Mouse (Mus musculus) neural tube, embryonic 15.5 days (tissue): ENCODE measurements around the gene Pvr. TPM values are rescaled to one million over a fixed set of nuclear protein-coding genes. Genes with fewer than 3 reads are reported as not detected.

Experiments used
- ATAC-seq: fragments of 200-750 bp; cut with Nextera tagmentation; 2 replicates; pipeline ENCODE4 v1.8.0; 2017; ENCODE audit warnings: mild to moderate bottlenecking, moderate TSS enrichment, moderate library complexity; ENCODE audit not compliant: low FRiP score
- H3K27ac ChIP-seq: fragments of 300-500 bp; sonication (generic); replicated peaks from 2 replicates; pipeline ENCODE4 v1.5.1; 2015; ENCODE audit warnings: mild to moderate bottlenecking, inconsistent platforms
- H3K27me3 ChIP-seq: fragments of 300-500 bp; sonication (generic); replicated peaks from 2 replicates; pipeline ENCODE4 v1.6.1; 2015; ENCODE audit warnings: inconsistent platforms
- H3K36me3 ChIP-seq: fragments of 300-500 bp; sonication (generic); 2 replicates; pipeline ENCODE4 v1.6.1; 2015; ENCODE audit warnings: inconsistent platforms
- H3K4me1 ChIP-seq: fragments of 300-500 bp; sonication (generic); 2 replicates; pipeline ENCODE4 v1.6.1; 2015; ENCODE audit warnings: inconsistent platforms
- H3K4me2 ChIP-seq: fragments of 300-500 bp; sonication (generic); 2 replicates; pipeline ENCODE4 v1.6.1; 2015; ENCODE audit warnings: inconsistent platforms, mild to moderate bottlenecking, moderate library complexity
- H3K4me3 ChIP-seq: fragments of 300-500 bp; sonication (generic); replicated peaks from 2 replicates; pipeline ENCODE4 v1.5.1; 2015; ENCODE audit warnings: mild to moderate bottlenecking, inconsistent platforms
- H3K9ac ChIP-seq: fragments of 300-500 bp; sonication (generic); replicated peaks from 2 replicates; pipeline ENCODE4 v1.6.1; 2015; ENCODE audit warnings: mild to moderate bottlenecking, inconsistent platforms
- H3K9me3 ChIP-seq: fragments of 300-500 bp; sonication (generic); replicated peaks from 2 replicates; pipeline ENCODE4 v1.6.1; 2016; ENCODE audit warnings: inconsistent platforms
- WGBS: fragments of 180-500 bp; shearing (Covaris S2); methylation state at CpG from one replicate; pipeline ENCODE4 v1.1.7; 2015; ENCODE audit warnings: mixed read lengths; 5-methylcytosine and 5-hydroxymethylcytosine counted together
- polyA plus RNA-seq: library from polyadenylated mRNA; unstranded; fragments of >200 nt; fragmentation: Nextera tagmentation; extraction: Ambion mirVana; gene quantifications from 2 replicates; pipeline ENCODE4 v1.2.1, GENCODE M21; 2015

Gene Pvr
- polyA plus RNA-seq, 1 experiment from 2014 or later = 12.5 TPM

GRCm38 (mm10) chr7:19949996-19950395 lies 29.0 kb upstream of the Pvr start:
- Histone ChIP-seq H3K4me2 (no peak overlapping the region), H3K9ac (no peak overlapping the region), H3K4me3 (no peak overlapping the region), H3K9me3 (no peaks in the 10 kb centered on the region), H3K4me1 (no peaks in the 10 kb centered on the region), H3K36me3 (no peaks in the 10 kb centered on the region), H3K27me3 (no peaks in the 10 kb centered on the region), H3K27ac (no peak overlapping the region)
- 64% methylated on average over 10 of the region's 10 CpGs for WGBS
- ATAC-seq = no peak

DNA sequence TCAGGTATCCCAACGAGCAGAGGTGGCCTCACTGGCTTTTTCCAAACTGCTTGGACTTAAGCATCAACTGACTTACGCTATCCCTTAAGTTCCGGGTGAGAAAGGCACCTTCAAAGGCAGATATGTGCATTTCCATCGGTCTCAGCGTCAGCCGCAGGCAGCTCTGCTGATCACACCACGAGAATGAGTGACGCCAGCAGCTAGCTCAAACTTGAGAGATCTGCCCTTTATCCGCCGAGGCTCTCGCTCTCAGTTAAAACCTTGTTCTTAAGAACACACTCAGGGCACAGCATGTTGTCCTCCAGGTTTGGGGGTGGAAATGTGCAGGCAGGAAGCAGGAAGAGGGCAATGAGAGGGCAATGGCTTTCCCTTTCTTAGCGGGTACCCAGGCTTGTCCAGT lies 28.0 kb upstream of the Pvr start:
- 83% methylated on average over 12 of the region's 12 CpGs for WGBS
- Histone ChIP-seq H3K4me1 (no peaks in the 10 kb centered on the region), H3K27ac (no peak overlapping the region), H3K4me3 (no peak overlapping the region), H3K4me2 (no peak overlapping the region), H3K9me3 (no peaks in the 10 kb centered on the region), H3K9ac (no peak overlapping the region), H3K36me3 (no peaks in the 10 kb centered on the region), H3K27me3 (no peaks in the 10 kb centered on the region)
- ATAC-seq = no peak

- 84% methylated on average over 13 of the region's 13 CpGs for WGBS
- Histone ChIP-seq H3K36me3 (no peaks in the 10 kb centered on the region), H3K27ac (no peak overlapping the region), H3K4me1 (no peaks in the 10 kb centered on the region), H3K9ac (no peak overlapping the region), H3K4me2 (no peak overlapping the region), H3K4me3 (no peak overlapping the region), H3K27me3 (no peaks in the 10 kb centered on the region), H3K9me3 (no peaks in the 10 kb centered on the region)
- no peak for ATAC-seq
These were observed 25.0 kb upstream of the Pvr start for GRCm38 (mm10) chr7:19945821-19946515.

GRCm38 (mm10) chr7:19945201-19945600 lies 24.2 kb upstream of the Pvr start:
- H3K36me3 ChIP-seq = no peaks in the 10 kb centered on the region
- no peaks in the 10 kb centered on the region for H3K27me3 ChIP-seq
- WGBS = 93% methylated on average over 5 of the region's 5 CpGs
- H3K27ac ChIP-seq = no peak overlapping the region
- no peak overlapping the region for H3K4me2 ChIP-seq
- H3K4me1 ChIP-seq = no peaks in the 10 kb centered on the region
- no peak overlapping the region for H3K4me3 ChIP-seq
- H3K9me3 ChIP-seq = no peaks in the 10 kb centered on the region
- no peak for ATAC-seq
- H3K9ac ChIP-seq = no peak overlapping the region

GRCm38 (mm10) chr7:19944709-19945108 lies 23.7 kb upstream of the Pvr start:
- 91% methylated on average over 8 of the region's 8 CpGs for WGBS

GRCm38 (mm10) chr7:19940256-19940655 lies 19.3 kb upstream of the Pvr start:
- H3K9me3 ChIP-seq = no peaks in the 10 kb centered on the region
- no peak for ATAC-seq
- H3K4me3 ChIP-seq = no peak overlapping the region
- no peaks in the 10 kb centered on the region for H3K36me3 ChIP-seq
- no peak overlapping the region for H3K4me2 ChIP-seq
- no peaks in the 10 kb centered on the region for H3K4me1 ChIP-seq
- no peak overlapping the region for H3K27ac ChIP-seq
- no peaks in the 10 kb centered on the region for H3K27me3 ChIP-seq
- H3K9ac ChIP-seq = no peak overlapping the region
- WGBS = 31% methylated on average over 5 of the region's 6 CpGs

More at GRCm38 (mm10) chr7:19944709-19945108, 23.7 kb upstream of the Pvr start:
- no peaks in the 10 kb centered on the region for H3K36me3 ChIP-seq
- no peak overlapping the region for H3K4me3 ChIP-seq
- no peaks in the 10 kb centered on the region for H3K27me3 ChIP-seq
- no peak for ATAC-seq
- no peak overlapping the region for H3K4me2 ChIP-seq
- H3K9ac ChIP-seq = no peak overlapping the region
- H3K9me3 ChIP-seq = no peaks in the 10 kb centered on the region
- no peak overlapping the region for H3K27ac ChIP-seq
- no peaks in the 10 kb centered on the region for H3K4me1 ChIP-seq

GRCm38 (mm10) chr7:19939555-19940235 lies 18.7 kb upstream of the Pvr start:
- ATAC-seq = no peak
- 75% methylated on average over 9 of the region's 12 CpGs for WGBS

GRCm38 (mm10) chr7:19937229-19937821 lies 16.4 kb upstream of the Pvr start:
- no peaks in the 10 kb centered on the region for H3K27me3 ChIP-seq
- WGBS = 81% methylated on average over 11 of the region's 11 CpGs
- no peak for ATAC-seq
- H3K27ac ChIP-seq = no peak overlapping the region
- no peak overlapping the region for H3K4me3 ChIP-seq
- H3K9me3 ChIP-seq = no peaks in the 10 kb centered on the region
- H3K9ac ChIP-seq = no peak overlapping the region
- no peaks in the 10 kb centered on the region for H3K36me3 ChIP-seq
- peaks cover 8% of the 10 kb centered on the region for H3K4me1 ChIP-seq
- no peak overlapping the region for H3K4me2 ChIP-seq

More at GRCm38 (mm10) chr7:19939555-19940235, 18.7 kb upstream of the Pvr start:
- Histone ChIP-seq H3K4me1 (no peaks in the 10 kb centered on the region), H3K4me2 (no peak overlapping the region), H3K36me3 (no peaks in the 10 kb centered on the region), H3K27ac (no peak overlapping the region), H3K9ac (no peak overlapping the region), H3K27me3 (no peaks in the 10 kb centered on the region), H3K4me3 (no peak overlapping the region), H3K9me3 (no peaks in the 10 kb centered on the region)

DNA sequence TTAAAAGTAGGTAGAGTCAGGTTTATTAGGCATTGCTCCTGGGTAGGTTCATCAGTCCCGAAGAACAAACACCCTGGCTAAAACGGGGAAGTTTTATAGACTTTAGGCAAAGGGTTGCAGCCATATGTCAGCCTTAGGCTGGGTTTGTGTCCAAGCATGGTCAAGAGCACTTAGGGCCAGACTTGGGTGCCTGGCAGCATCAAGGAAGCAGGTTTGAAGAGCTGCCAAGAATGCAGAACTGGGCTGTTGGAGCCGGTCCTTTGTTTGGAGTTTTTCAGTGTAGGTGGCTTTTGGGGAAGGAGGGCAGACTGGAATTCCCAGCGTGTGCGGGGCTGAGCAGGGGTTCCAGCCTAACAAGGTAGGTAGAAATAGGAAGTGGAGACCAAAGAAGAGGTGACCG lies 15.0 kb upstream of the Pvr start:
- Histone ChIP-seq H3K36me3 (no peaks in the 10 kb centered on the region), H3K27me3 (no peaks in the 10 kb centered on the region), H3K4me3 (no peak overlapping the region), H3K4me1 (peaks cover 11% of the 10 kb centered on the region), H3K9ac (no peak overlapping the region), H3K27ac (no peak overlapping the region), H3K4me2 (no peak overlapping the region), H3K9me3 (no peaks in the 10 kb centered on the region)
- WGBS = 84% methylated on average over 6 of the region's 6 CpGs
- ATAC-seq = no peak

DNA sequence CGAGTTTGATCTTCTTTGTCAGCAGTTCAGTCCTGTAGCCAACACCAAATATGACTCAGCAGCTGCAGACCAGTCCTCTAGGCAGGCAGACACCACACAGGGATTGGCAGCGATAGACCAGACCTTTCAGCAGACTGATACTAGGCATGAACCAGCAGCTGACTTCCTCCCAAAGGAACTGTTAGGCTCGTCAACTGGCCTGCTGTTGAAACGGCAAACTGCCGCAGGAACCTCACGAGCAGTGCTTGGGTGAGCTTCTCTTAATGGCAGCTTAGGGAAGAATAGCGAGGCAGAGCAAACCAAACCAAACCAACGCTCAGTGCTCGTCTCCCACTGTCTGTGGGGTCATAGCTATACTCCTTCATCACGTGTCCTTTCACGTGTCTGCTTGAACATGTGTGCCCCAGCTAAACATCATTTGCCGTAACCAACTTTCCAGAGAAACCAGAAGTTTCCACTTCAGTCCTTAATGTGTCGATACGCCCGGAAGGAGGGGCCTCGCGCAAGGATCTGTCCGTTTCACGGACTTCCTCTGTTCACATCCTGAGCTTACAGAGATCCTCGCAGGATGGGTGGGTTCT lies 14.3 kb upstream of the Pvr start:
- ATAC-seq = no peak
- Histone ChIP-seq H3K27me3 (no peaks in the 10 kb centered on the region), H3K9ac (no peak overlapping the region), H3K4me1 (peaks cover 11% of the 10 kb centered on the region), H3K4me3 (no peak overlapping the region), H3K27ac (no peak overlapping the region), H3K9me3 (no peaks in the 10 kb centered on the region), H3K4me2 (no peak overlapping the region), H3K36me3 (no peaks in the 10 kb centered on the region)
- WGBS = 75% methylated on average over 20 of the region's 20 CpGs

DNA sequence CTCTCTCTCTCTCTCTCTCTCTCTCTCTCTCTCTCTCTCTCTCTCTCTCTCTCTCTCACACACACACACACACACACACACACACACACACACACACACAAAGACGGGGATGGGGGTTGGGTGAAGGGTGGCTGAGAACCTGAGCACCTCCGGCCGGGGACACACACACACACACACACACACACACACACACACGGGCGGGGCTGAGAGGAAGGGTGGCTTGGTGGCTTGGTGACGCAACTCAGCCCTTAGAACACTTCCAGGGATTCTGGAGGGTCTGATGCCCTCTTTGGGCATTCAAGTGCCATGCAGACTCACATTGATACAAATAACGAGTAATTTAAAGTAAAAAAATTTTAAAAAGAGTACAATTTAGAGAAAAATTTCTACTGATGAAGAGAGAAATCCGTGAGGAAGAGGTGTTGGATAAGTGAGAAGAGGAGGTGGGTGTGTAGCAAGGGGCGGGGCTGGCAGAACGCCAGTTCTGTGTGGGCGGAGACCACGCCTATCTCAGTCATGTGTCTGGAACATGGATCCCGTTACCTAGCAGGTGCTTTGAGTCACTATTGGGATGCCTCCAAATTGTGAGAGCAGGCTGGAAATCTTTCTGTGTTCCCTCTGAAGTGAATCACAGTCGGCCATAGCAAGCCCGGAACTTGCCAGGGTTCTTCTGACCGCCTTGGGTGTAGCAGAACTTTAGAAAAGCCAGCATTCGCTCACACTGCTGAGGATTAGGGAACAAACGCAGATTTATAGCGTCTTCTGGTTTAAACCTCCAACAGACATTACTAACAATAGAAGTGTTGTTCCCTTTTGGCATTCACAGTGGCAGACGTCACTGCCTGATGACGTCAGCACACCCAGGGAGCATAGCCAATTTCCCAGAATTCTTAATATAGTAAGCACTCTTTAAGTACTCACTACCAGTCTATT lies 12.2 kb upstream of the Pvr start:
- Histone ChIP-seq H3K27me3 (no peaks in the 10 kb centered on the region), H3K9me3 (no peaks in the 10 kb centered on the region), H3K27ac (peak overlapping the region; percentile 64), H3K4me1 (peaks cover 11% of the 10 kb centered on the region), H3K4me3 (peak overlapping the region; percentile 33), H3K9ac (0 out of 2 replicates have a peak overlapping the region, but pooled peaks have one; percentile 30), H3K4me2 (peak overlapping the region; percentile 59), H3K36me3 (no peaks in the 10 kb centered on the region)
- 26% methylated on average over 20 of the region's 21 CpGs for WGBS
- peak; percentile 83 for ATAC-seq
